Mouse (Mus musculus) stomach, embryonic 16.5 days (tissue): ENCODE results near the gene Preb. TPM values are rescaled to one million over a fixed set of nuclear protein-coding genes. Genes with fewer than 3 reads are reported as not detected.

Experiments
- ATAC-seq: fragments of 200-750 bp; cut with Nextera tagmentation; 2 replicates; pipeline ENCODE4 v1.8.0; 2017; ENCODE audit warnings: moderate number of reproducible peaks, moderate TSS enrichment; ENCODE audit not compliant: insufficient read depth, low FRiP score
- H3K27ac ChIP-seq: fragments of 300-500 bp; sonication (generic); 2 replicates; pipeline ENCODE4 v1.5.1; 2014; ENCODE audit warnings: low read length
- H3K27me3 ChIP-seq: fragments of 300-500 bp; sonication (generic); 2 replicates; pipeline ENCODE4 v1.6.1; 2014; ENCODE audit warnings: low read length, control low read depth, mixed read lengths; ENCODE audit not compliant: control insufficient read depth, insufficient read depth
- H3K36me3 ChIP-seq: fragments of 300-500 bp; sonication (generic); 2 replicates; pipeline ENCODE4 v1.6.1; 2014; ENCODE audit warnings: low read length; ENCODE audit not compliant: control insufficient read depth, insufficient read depth
- H3K4me1 ChIP-seq: fragments of 300-500 bp; sonication (generic); 2 replicates; pipeline ENCODE4 v1.6.1; 2014; ENCODE audit warnings: low read length, control low read depth, mixed read lengths; ENCODE audit not compliant: control insufficient read depth, insufficient read depth
- H3K4me2 ChIP-seq: fragments of 300-500 bp; sonication (generic); 2 replicates; pipeline ENCODE4 v1.6.1; 2014; ENCODE audit warnings: low read depth, low read length, mixed read lengths
- H3K4me3 ChIP-seq: fragments of 300-500 bp; sonication (generic); replicated peaks from 2 replicates; pipeline ENCODE4 v1.5.1; 2014; ENCODE audit warnings: mild to moderate bottlenecking, low read length
- H3K9ac ChIP-seq: fragments of 300-500 bp; sonication (generic); 2 replicates; pipeline ENCODE4 v1.6.1; 2014; ENCODE audit warnings: low read length
- H3K9me3 ChIP-seq: fragments of 300-500 bp; sonication (generic); replicated peaks from 2 replicates; pipeline ENCODE4 v1.6.1; 2016; ENCODE audit warnings: low read length, control low read depth; ENCODE audit not compliant: control insufficient read depth
- WGBS: fragments of 180-500 bp; shearing (Covaris S2); extraction: QIAGEN DNeasy Blood & Tissue Kit; methylation state at CpG from one replicate; pipeline ENCODE4 v1.1.7; 2014; 5-methylcytosine and 5-hydroxymethylcytosine counted together
- polyA plus RNA-seq: library from polyadenylated mRNA; unstranded; fragments of >200 nt; fragmentation: Nextera tagmentation; extraction: Ambion mirVana; gene quantifications from 2 replicates; pipeline ENCODE4 v1.2.1, GENCODE M21; 2015

Gene Preb
- polyA plus RNA-seq, 1 experiment from 2014 or later: 154 TPM

DNA sequence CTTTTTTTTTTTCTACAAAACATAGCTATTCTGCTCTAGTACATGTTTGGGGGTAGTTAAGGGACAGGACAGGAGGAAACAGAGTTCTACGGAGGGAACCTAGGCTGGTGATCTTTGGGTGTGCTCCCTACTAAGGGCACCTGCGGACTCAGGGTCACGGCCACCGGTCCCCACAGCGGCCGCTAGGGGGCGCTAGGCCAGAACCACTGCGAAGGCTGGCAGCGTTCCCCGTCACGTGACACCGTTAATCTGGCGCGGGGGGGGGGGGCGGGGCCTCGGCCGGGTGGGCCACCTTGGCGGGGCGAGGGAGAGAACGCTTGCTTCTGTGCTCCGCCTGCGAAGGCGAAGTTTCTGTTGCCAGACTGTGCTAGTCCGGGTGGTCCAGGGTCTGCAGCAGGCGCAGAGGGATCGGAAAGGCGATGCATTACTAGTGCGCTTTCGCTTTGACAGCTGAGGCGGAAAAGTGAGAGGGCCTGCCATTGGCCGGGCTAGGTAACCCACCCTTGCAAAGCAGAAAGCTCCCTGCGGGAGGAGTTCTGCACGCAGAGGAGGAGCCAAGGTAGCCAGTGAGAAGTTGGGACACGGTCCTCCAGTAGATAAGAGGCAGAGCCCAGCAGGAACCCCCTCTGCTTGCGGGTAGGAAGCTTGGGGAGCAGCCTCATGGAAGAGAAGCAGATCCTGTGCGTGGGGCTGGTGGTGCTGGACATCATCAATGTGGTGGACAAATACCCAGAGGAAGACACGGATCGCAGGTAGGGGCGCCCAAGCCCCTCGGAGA, 38.7 kb downstream of the Preb start, which contains the start of gene Khk:
Khk (plus strand) TSS at position 176 of the 778 bp plus-strand sequence.
- ATAC-seq: peak; percentile 88
- Histone ChIP-seq H3K9me3 (no peaks in the 10 kb centered on the region), H3K9ac (peak within 1 kb of the TSS; percentile 77), H3K27me3 (no peaks in the 10 kb centered on the region), H3K4me2 (peak within 1 kb of the TSS; percentile 79), H3K27ac (peak within 1 kb of the TSS; percentile 90), H3K4me1 (peaks cover 34% of the 10 kb centered on the region), H3K4me3 (peak within 1 kb of the TSS; percentile 54), H3K36me3 (peaks cover 10% of the 10 kb centered on the region)
- whole genome bisulfite sequencing: 2% methylated on average over 37 of the region's 40 CpGs

DNA sequence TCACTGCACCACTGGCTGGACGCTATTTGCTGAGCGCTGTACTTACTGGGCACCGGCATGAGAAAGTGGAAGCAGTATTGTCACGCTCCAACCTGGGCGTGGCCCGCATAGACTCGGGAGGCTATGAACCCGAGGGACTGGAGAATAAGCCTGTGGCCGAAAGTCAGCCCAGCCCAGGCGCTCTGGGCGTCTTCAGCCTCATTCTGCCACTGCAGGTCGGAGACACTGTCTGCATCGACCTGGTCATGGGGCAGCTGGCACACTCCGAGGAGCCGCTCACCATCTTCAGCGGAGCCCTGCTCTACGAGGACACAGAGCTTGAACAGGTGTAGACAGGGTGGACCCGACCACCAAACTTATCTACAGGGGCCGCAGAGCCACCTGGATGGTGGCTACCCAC, 39.5 kb downstream of the Preb start:
- peak; percentile 1; the same call in 1 of the 2 replicates for ATAC-seq
- H3K27me3 ChIP-seq: no peaks in the 10 kb centered on the region
- peaks cover 10% of the 10 kb centered on the region for H3K36me3 ChIP-seq
- 49% methylated on average over 19 of the region's 19 CpGs for whole genome bisulfite sequencing
- peak overlapping the region; percentile 40 for H3K9ac ChIP-seq
- peaks cover 39% of the 10 kb centered on the region for H3K4me1 ChIP-seq
- peak overlapping the region; percentile 0; the same call in 1 of the 2 replicates for H3K27ac ChIP-seq
- no peaks in the 10 kb centered on the region for H3K9me3 ChIP-seq
- H3K4me3 ChIP-seq: peak overlapping the region; percentile 54
- H3K4me2 ChIP-seq: peak overlapping the region; percentile 79

DNA sequence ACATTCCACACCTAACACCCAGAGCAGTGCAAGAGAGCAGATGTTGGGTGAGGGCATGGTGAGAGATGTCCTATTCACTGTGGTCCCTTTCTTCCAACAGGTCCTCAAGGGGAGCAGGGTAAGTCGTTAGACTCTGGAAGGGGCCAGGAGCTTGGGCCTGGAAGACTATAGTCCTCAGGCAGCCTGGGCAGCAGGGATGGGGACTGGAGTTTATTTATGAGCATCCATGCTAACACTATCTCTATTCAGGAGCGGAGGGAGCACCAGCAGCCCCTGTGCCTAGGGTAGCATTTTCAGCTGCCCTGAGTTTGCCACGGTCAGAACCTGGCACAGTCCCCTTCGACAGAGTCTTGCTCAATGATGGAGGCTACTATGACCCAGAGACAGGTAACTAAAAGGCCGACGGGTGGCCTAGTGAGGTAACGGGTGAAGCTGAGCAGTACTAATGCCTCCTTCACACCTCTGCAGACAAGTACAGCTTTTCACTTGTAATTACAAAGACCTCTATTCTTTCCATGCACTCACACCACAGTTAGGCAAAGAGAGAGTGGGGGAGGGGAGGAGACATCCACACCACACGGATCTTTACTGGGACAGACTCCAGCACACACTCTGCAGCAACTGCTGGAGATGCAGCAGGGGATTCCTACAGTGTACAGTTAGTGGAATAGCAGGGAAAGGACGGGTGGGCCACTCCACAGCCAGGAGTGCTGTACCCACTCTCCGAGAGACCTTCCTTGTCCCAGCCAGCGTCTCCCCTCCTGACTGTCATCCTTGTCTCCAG, 40.1 kb downstream of the Preb start:
- peak overlapping the region; percentile 0; the same call in 1 of the 2 replicates for H3K27ac ChIP-seq
- ATAC-seq: no peak
- H3K9ac ChIP-seq: 0 out of 2 replicates have a peak overlapping the region, but pooled peaks have one; percentile 9
- H3K9me3 ChIP-seq: no peaks in the 10 kb centered on the region
- peaks cover 39% of the 10 kb centered on the region for H3K4me1 ChIP-seq
- no peak overlapping the region for H3K4me3 ChIP-seq
- H3K36me3 ChIP-seq: peaks cover 10% of the 10 kb centered on the region
- WGBS: 70% methylated on average over 11 of the region's 11 CpGs
- no peaks in the 10 kb centered on the region for H3K27me3 ChIP-seq
- no peak overlapping the region for H3K4me2 ChIP-seq

DNA sequence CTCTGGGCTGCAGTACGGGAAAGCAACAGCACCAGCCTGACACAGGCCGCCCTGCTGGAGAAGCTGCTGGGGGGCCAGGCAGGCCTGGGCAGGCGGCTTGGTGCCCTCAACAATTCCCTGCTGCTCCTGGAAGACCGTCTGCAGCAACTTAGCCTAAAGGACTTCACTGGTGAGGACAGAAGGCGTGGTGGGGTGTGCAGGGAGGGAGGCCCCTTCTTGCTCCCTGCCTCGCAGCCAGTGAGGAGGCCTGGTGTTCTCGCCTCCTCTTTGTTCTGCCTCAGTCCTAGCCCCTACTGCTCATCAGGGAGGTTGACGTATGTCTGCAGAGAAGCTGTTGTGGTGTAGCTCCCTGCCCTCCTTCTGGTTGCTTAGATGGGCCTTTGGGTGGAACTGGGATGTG, 41.5 kb downstream of the Preb start:
- Histone ChIP-seq H3K27ac (0 out of 2 replicates have a peak overlapping the region, but pooled peaks have one; percentile 34), H3K36me3 (peaks cover 10% of the 10 kb centered on the region), H3K4me2 (no peak overlapping the region), H3K4me3 (no peak overlapping the region), H3K9ac (peak overlapping the region; percentile 46), H3K9me3 (no peaks in the 10 kb centered on the region), H3K4me1 (peaks cover 39% of the 10 kb centered on the region), H3K27me3 (no peaks in the 10 kb centered on the region)
- WGBS: 82% methylated on average over 8 of the region's 8 CpGs
- ATAC-seq: no peak

DNA sequence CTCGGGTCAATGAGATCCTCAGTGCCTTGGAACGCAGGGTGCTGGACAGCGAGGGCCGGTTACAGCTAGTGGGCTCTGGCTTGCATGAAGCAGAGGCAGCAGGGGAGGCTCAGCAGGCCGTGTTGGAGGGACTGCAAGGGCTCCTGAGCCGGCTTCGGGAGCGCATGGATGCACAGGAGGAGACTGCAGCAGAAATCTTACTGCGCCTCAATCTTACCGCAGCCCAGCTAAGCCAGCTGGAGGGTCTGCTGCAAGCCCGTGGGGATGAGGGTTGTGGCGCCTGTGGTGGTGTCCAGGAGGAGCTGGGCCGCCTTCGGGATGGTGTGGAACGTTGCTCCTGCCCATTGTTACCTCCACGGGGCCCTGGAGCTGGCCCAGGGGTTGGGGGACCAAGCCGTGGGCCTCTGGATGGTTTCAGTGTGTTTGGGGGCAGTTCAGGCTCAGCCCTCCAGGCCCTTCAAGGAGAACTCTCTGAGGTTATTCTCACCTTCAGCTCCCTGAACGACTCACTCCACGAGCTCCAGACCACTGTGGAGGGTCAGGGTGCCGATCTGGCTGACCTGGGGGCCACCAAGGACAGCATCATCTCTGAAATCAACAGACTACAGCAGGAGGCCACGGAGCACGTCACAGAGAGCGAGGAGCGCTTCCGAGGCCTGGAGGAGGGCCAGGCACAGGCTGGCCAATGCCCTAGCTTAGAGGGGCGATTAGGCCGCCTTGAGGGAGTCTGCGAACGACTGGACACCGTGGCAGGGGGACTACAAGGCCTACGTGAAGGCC, 42.1 kb downstream of the Preb start:
- Histone ChIP-seq H3K36me3 (peaks cover 10% of the 10 kb centered on the region), H3K9ac (peak overlapping the region; percentile 46), H3K4me3 (no peak overlapping the region), H3K27me3 (no peaks in the 10 kb centered on the region), H3K27ac (0 out of 2 replicates have a peak overlapping the region, but pooled peaks have one; percentile 34), H3K4me2 (no peak overlapping the region), H3K9me3 (no peaks in the 10 kb centered on the region), H3K4me1 (peaks cover 39% of the 10 kb centered on the region)
- no peak for ATAC-seq
- 86% methylated on average over 31 of the region's 31 CpGs for WGBS

DNA sequence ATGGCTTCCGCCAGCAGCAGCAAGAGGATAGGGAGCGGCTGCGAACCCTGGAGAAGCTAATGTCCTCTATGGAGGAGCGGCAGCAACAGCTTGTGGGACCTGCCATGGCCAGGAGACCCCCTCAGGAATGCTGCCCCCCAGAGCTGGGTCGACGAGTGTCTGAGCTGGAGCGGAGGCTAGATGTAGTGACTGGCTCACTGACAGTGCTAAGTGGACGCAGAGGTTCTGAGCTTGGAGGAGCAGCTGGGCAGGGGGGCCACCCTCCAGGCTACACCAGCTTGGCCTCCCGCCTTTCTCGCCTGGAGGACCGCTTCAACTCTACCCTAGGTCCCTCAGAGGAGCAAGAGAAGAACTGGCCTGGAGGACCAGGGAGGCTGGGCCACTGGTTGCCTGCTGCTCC, 42.8 kb downstream of the Preb start:
- Histone ChIP-seq H3K4me3 (no peak overlapping the region), H3K4me2 (no peak overlapping the region), H3K4me1 (peaks cover 38% of the 10 kb centered on the region), H3K36me3 (peaks cover 10% of the 10 kb centered on the region), H3K9me3 (no peaks in the 10 kb centered on the region), H3K27ac (no peak overlapping the region), H3K9ac (peak overlapping the region; percentile 32; the same call in 1 of the 2 replicates), H3K27me3 (no peaks in the 10 kb centered on the region)
- 87% methylated on average over 11 of the region's 11 CpGs for WGBS
- ATAC-seq: no peak

DNA sequence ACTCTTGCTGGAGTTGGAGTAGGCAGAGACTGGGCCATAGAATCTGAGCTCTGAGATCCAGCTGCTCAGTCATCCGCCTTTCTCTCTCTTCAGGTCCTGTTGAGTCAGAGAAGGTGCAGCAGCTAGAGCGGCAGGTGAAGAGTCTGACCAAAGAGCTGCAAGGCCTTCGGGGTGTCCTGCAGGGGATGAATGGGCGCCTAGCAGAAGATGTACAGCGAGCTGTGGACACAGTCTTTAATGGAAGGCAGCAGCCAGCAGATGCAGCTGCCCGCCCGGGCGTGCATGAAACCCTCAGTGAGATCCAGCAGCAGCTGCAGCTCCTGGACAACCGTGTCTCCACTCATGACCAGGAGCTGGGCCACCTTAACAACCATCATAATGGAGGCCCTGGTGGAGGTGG, 43.3 kb downstream of the Preb start:
- H3K9ac ChIP-seq: peak overlapping the region; percentile 32; the same call in 1 of the 2 replicates
- H3K4me2 ChIP-seq: no peak overlapping the region
- no peak for ATAC-seq
- H3K4me3 ChIP-seq: no peak overlapping the region
- H3K27ac ChIP-seq: no peak overlapping the region
- peaks cover 10% of the 10 kb centered on the region for H3K36me3 ChIP-seq
- H3K27me3 ChIP-seq: no peaks in the 10 kb centered on the region
- H3K4me1 ChIP-seq: peaks cover 38% of the 10 kb centered on the region
- no peaks in the 10 kb centered on the region for H3K9me3 ChIP-seq
- 90% methylated on average over 9 of the region's 9 CpGs for WGBS

DNA sequence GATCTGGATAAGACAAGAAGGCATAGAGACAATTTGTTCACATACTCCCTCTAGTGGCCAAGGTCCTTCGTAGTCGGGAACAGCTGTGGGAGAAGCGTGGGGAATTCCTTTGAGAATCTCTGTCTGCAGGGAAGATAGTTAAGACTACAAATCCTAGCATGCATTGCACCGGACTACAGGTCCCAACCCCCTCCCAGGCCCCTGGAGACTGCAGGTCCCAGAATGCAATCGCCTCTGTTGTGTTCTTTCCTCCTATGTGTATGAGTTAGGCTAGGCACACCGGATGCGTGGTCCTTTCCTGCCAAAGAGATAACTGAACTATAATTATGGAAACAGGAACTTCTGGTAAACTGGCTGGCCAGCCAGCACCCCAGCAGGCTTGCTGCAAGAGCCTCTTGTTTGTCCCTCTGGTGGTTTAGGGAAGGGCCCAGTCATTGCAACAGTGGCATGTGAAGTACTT, 44.2 kb downstream of the Preb start:
- peak; percentile 57 for ATAC-seq

More for the DNA sequence above, 44.2 kb downstream of the Preb start:
- Histone ChIP-seq H3K9ac (peak overlapping the region; percentile 74; the same call in 1 of the 2 replicates), H3K4me2 (peak overlapping the region; percentile 75), H3K4me3 (peak overlapping the region; percentile 55), H3K4me1 (peaks cover 34% of the 10 kb centered on the region), H3K27ac (peak overlapping the region; percentile 98; the same call in 1 of the 2 replicates), H3K9me3 (no peaks in the 10 kb centered on the region), H3K27me3 (no peaks in the 10 kb centered on the region), H3K36me3 (peaks cover 10% of the 10 kb centered on the region)
- 4% methylated on average over 7 of the region's 7 CpGs for WGBS
